Mouse (Mus musculus): ENCODE results near the gene Spred2. TPM values are rescaled to one million over a fixed set of nuclear protein-coding genes. Genes with fewer than 3 reads are reported as not detected.

The Spred2 gene
- total and polyA plus RNA-seq, 3 experiments = 8.9 to 76.1 (median 33.6) TPM

DNA sequence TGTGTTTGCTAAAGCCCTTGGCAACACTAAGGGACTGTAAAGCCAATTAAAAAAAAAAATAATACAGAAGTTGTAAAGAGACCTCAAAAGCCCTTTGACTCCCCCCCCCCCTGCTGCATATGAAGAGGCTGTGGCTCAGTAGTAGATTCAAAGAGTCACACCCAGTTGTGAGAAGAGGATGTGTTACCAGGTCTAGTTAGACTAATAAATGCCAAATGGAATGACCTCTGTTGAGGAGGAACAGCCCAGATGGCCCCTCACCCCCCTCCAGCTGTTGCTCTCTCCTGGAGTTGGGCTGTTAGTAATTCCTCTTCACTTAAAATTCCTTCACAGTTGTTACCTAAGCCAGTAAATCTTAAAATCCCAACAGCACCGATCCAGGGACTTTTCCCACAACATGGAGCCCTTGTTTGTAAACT is 62.3 kb downstream of the Spred2 start:
- Histone ChIP-seq H3K4me1 (ENCODE audit: insufficient read depth, low read depth, low read length) (peaks cover 74% of the 10 kb centered on the region), H3K9me3 (replicated peaks) (no peaks in the 10 kb centered on the region), H3K36me3 (replicated peaks) (peaks cover 48% of the 10 kb centered on the region), H3K27me3 (ENCODE audit: insufficient read depth, low read length) (no peaks in the 10 kb centered on the region), H3K4me3 (ENCODE audit: low read depth, low read length) (peak overlapping the region; percentile 56; the same call in 1 of the 2 replicates)
- TF ChIP-seq GATA2 (IDR thresholded peaks at IDR 0.05; ENCODE audit: borderline replicate concordance, low read depth, low read length) (no peak), TAL1 (conservative IDR thresholded peaks at IDR 0.05; ENCODE audit: low read depth, low read length) (no peak), CTCF (IDR thresholded peaks at IDR 0.05; ENCODE audit: low read depth, low read length) (no peak), POLR2AphosphoS5 (IDR thresholded peaks at IDR 0.05; ENCODE audit: insufficient replicate concordance, low read depth, low read length) (no peak), GATA1 (IDR thresholded peaks at IDR 0.05; ENCODE audit: borderline replicate concordance, low read length) (no peak)
- DNase-seq (ENCODE audit: low spot score) (peak; percentile 49), ATAC-seq (ENCODE audit: extremely low read depth, insufficient number of reproducible peaks, low FRiP score, poor library complexity, severe bottlenecking) (no peak)

GRCm38 (mm10) chr11:19986871-19987755 is 62.9 kb downstream of the Spred2 start:
- peaks cover 44% of the 10 kb centered on the region for H3K36me3 ChIP-seq (replicated peaks)
- H3K4me3 ChIP-seq (ENCODE audit: low read depth, low read length) = peak overlapping the region; percentile 56; the same call in 1 of the 2 replicates
- no peaks in the 10 kb centered on the region for H3K27me3 ChIP-seq (ENCODE audit: insufficient read depth, low read length)
- ATAC-seq (ENCODE audit: extremely low read depth, insufficient number of reproducible peaks, low FRiP score, poor library complexity, severe bottlenecking) (peak; percentile 81), DNase-seq (ENCODE audit: low spot score) (peak; percentile 64)
- no peaks in the 10 kb centered on the region for H3K9me3 ChIP-seq (replicated peaks)
- TF ChIP-seq TAL1 (conservative IDR thresholded peaks at IDR 0.05; ENCODE audit: low read depth, low read length) (no peak), GATA1 (IDR thresholded peaks at IDR 0.05; ENCODE audit: borderline replicate concordance, low read length) (no peak), CTCF (IDR thresholded peaks at IDR 0.05; ENCODE audit: low read depth, low read length) (no peak), POLR2AphosphoS5 (IDR thresholded peaks at IDR 0.05; ENCODE audit: insufficient replicate concordance, low read depth, low read length) (no peak), GATA2 (IDR thresholded peaks at IDR 0.05; ENCODE audit: borderline replicate concordance, low read depth, low read length) (no peak)
- peaks cover 78% of the 10 kb centered on the region for H3K4me1 ChIP-seq (ENCODE audit: insufficient read depth, low read depth, low read length)

DNA sequence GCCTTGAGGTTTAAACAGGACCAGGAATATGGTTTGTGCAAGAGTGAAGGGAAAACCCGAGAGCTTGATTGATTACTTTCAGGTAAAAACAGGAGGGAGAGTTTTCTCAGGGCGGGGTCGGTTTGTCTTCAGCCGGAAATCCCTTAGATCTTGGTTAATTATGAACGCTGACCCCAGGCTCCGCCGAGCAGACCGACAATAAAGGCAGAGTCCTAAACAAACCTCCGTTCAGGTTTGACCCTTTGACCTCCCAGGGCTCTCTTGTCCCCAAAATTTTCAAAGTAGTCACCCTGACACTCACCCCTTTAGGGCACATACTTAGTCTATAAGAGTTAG is 63.5 kb downstream of the Spred2 start:
- no peak for DNase-seq (ENCODE audit: low spot score)
- Histone ChIP-seq H3K27me3 (ENCODE audit: insufficient read depth, low read length) (no peaks in the 10 kb centered on the region), H3K4me3 (ENCODE audit: low read depth, low read length) (no peak overlapping the region; the same call in 1 of the 2 replicates), H3K9me3 (replicated peaks) (no peaks in the 10 kb centered on the region), H3K36me3 (replicated peaks) (peaks cover 43% of the 10 kb centered on the region), H3K4me1 (ENCODE audit: insufficient read depth, low read depth, low read length) (peaks cover 82% of the 10 kb centered on the region)
- TF ChIP-seq GATA2 (IDR thresholded peaks at IDR 0.05; ENCODE audit: borderline replicate concordance, low read depth, low read length) (no peak), POLR2AphosphoS5 (IDR thresholded peaks at IDR 0.05; ENCODE audit: insufficient replicate concordance, low read depth, low read length) (no peak), GATA1 (IDR thresholded peaks at IDR 0.05; ENCODE audit: borderline replicate concordance, low read length) (no peak), TAL1 (conservative IDR thresholded peaks at IDR 0.05; ENCODE audit: low read depth, low read length) (no peak), CTCF (IDR thresholded peaks at IDR 0.05; ENCODE audit: low read depth, low read length) (no peak)
- ATAC-seq (ENCODE audit: extremely low read depth, insufficient number of reproducible peaks, low FRiP score, poor library complexity, severe bottlenecking) = no peak

DNA sequence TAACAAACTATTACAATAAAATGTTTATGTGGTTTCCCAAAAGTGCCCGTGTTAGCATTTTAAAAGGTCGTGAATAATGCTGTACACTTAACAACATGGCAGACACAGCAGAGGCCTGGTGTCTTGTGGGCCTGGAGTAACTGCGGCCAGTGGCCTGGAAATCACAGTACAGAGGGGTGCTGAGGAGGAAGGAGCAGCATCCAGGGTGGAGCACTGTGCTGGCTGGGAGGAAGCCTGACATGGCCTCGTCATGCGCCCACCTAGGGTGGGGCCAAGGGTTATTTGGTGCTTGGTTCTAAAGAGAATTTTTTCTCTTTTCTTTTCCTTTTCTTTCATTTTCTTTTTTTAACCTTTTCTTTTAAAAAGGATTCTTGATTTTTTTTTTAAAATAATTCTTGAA is 64.0 kb downstream of the Spred2 start:
- ATAC-seq (ENCODE audit: extremely low read depth, insufficient number of reproducible peaks, low FRiP score, poor library complexity, severe bottlenecking) = no peak
- Histone ChIP-seq H3K4me1 (ENCODE audit: insufficient read depth, low read depth, low read length) (peaks cover 85% of the 10 kb centered on the region), H3K9me3 (replicated peaks) (no peaks in the 10 kb centered on the region), H3K36me3 (replicated peaks) (peaks cover 43% of the 10 kb centered on the region), H3K27me3 (ENCODE audit: insufficient read depth, low read length) (no peaks in the 10 kb centered on the region), H3K4me3 (ENCODE audit: low read depth, low read length) (no peak overlapping the region; the same call in 1 of the 2 replicates)
- peak; percentile 30 for DNase-seq (ENCODE audit: low spot score)
- no peak for TF ChIP-seq POLR2AphosphoS5 (IDR thresholded peaks at IDR 0.05; ENCODE audit: insufficient replicate concordance, low read depth, low read length)
- TF ChIP-seq GATA1 (IDR thresholded peaks at IDR 0.05; ENCODE audit: borderline replicate concordance, low read length) = no peak
- TF ChIP-seq CTCF (IDR thresholded peaks at IDR 0.05; ENCODE audit: low read depth, low read length) = no peak
- no peak for TF ChIP-seq GATA2 (IDR thresholded peaks at IDR 0.05; ENCODE audit: borderline replicate concordance, low read depth, low read length)

- ATAC-seq (ENCODE audit: extremely low read depth, insufficient number of reproducible peaks, low FRiP score, poor library complexity, severe bottlenecking) = no peak
- no peak for DNase-seq (ENCODE audit: low spot score)
- Histone ChIP-seq H3K36me3 (replicated peaks) (peaks cover 41% of the 10 kb centered on the region), H3K4me3 (ENCODE audit: low read depth, low read length) (no peak overlapping the region), H3K27me3 (ENCODE audit: insufficient read depth, low read length) (no peaks in the 10 kb centered on the region), H3K4me1 (ENCODE audit: insufficient read depth, low read depth, low read length) (peaks cover 88% of the 10 kb centered on the region), H3K9me3 (replicated peaks) (no peaks in the 10 kb centered on the region)
- no peak for TF ChIP-seq POLR2AphosphoS5 (IDR thresholded peaks at IDR 0.05; ENCODE audit: insufficient replicate concordance, low read depth, low read length)
- TF ChIP-seq TAL1 (conservative IDR thresholded peaks at IDR 0.05; ENCODE audit: low read depth, low read length) = no peak
- no peak for TF ChIP-seq GATA1 (IDR thresholded peaks at IDR 0.05; ENCODE audit: borderline replicate concordance, low read length)
- TF ChIP-seq CTCF (IDR thresholded peaks at IDR 0.05; ENCODE audit: low read depth, low read length) = no peak
- no peak for TF ChIP-seq GATA2 (IDR thresholded peaks at IDR 0.05; ENCODE audit: borderline replicate concordance, low read depth, low read length)
Measured at GRCm38 (mm10) chr11:19988631-19989030, 64.5 kb downstream of the Spred2 start.

DNA sequence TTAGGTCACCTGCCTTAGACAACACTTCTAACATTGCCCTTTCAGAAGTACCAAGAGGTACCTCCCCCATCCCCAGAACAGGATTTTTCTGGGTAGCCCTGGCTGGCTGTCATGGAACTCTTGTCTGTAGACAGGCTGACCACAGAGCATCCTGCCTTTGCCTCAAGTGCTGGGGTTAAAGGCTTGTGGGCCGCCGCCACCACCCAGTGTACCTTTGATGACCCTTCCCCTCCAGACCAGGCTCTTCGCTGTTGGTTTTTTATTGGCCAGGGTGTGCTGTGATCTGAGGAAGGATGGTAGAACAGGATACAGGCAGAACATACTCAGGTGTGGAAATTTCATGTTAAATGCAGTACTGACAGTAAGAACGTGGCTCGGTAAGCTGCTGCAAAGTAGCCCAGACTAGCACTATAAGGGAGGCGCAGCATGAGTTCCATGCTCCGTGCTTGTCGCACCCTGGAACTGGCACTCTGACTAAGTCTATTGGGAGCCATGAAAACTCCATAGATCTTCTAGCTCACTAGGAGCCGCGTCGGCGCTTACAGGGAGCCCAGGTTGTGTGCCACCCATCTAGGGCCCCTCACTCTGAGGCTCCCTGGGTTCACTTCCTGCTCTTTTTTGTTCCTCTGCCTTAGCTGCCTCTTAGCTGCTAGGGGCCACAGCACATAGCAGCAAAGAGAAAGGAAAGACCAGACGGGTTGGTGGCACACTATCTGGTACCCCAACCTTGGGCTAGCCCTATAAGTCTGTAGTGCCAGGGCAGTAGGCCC is 65.2 kb downstream of the Spred2 start:
- ATAC-seq (ENCODE audit: extremely low read depth, insufficient number of reproducible peaks, low FRiP score, poor library complexity, severe bottlenecking) = no peak
- DNase-seq (ENCODE audit: low spot score) = no peak
- Histone ChIP-seq H3K9me3 (replicated peaks) (no peaks in the 10 kb centered on the region), H3K36me3 (replicated peaks) (peaks cover 38% of the 10 kb centered on the region), H3K4me3 (ENCODE audit: low read depth, low read length) (no peak overlapping the region; the same call in 1 of the 2 replicates), H3K4me1 (ENCODE audit: insufficient read depth, low read depth, low read length) (peaks cover 90% of the 10 kb centered on the region), H3K27me3 (ENCODE audit: insufficient read depth, low read length) (no peaks in the 10 kb centered on the region)
- TF ChIP-seq POLR2AphosphoS5 (IDR thresholded peaks at IDR 0.05; ENCODE audit: insufficient replicate concordance, low read depth, low read length) (no peak), GATA1 (IDR thresholded peaks at IDR 0.05; ENCODE audit: borderline replicate concordance, low read length) (no peak), TAL1 (conservative IDR thresholded peaks at IDR 0.05; ENCODE audit: low read depth, low read length) (no peak), GATA2 (IDR thresholded peaks at IDR 0.05; ENCODE audit: borderline replicate concordance, low read depth, low read length) (no peak), CTCF (IDR thresholded peaks at IDR 0.05; ENCODE audit: low read depth, low read length) (no peak)

Measured in G1E (cell line).